Mouse (Mus musculus): ENCODE results near the gene Gm2663. TPM values are rescaled to one million over a fixed set of nuclear protein-coding genes. Genes with fewer than 3 reads are reported as not detected.
"Not testable (repeated sequence)": the region's sequence is repeated elsewhere in the genome, so short reads cannot be mapped to it uniquely, and the experiment has no call there.

Gene Gm2663
- polyA plus RNA-seq, 1 experiment from 2014 or later, result not detected

GRCm38 (mm10) chr6:41025873-41026650, 26.8 kb upstream of the Gm2663 start:
- no peak for ATAC-seq (ENCODE audit: low read depth)
- H3K36me3 ChIP-seq, result no peaks in the 10 kb centered on the region
- no peaks in the 10 kb centered on the region for H3K9me3 ChIP-seq (replicated peaks)
- no peaks in the 10 kb centered on the region for H3K27me3 ChIP-seq
- no peak overlapping the region for H3K27ac ChIP-seq
- no peak overlapping the region for H3K4me2 ChIP-seq
- H3K4me3 ChIP-seq (replicated peaks), result no peak overlapping the region
- WGBS (ENCODE audit: insufficient replicate concordance), result 46% methylated on average over 2 of the region's 2 CpGs
- H3K4me1 ChIP-seq (replicated peaks), result no peaks in the 10 kb centered on the region; the same call in 1 of the 2 replicates
- no peak for DNase-seq
- H3K9ac ChIP-seq, result no peak overlapping the region

GRCm38 (mm10) chr6:41019140-41019539, 19.9 kb upstream of the Gm2663 start:
- no peak overlapping the region for H3K27ac ChIP-seq
- no peak overlapping the region for H3K9ac ChIP-seq
- no peaks in the 10 kb centered on the region for H3K9me3 ChIP-seq (replicated peaks)
- H3K4me2 ChIP-seq, result no peak overlapping the region
- WGBS (ENCODE audit: insufficient replicate concordance), result 51% methylated on average over 2 of the region's 2 CpGs
- DNase-seq (no peak), ATAC-seq (ENCODE audit: low read depth) (no peak)
- H3K27me3 ChIP-seq, result no peaks in the 10 kb centered on the region
- H3K4me1 ChIP-seq (replicated peaks), result no peaks in the 10 kb centered on the region
- H3K4me3 ChIP-seq (replicated peaks), result no peak overlapping the region
- no peaks in the 10 kb centered on the region for H3K36me3 ChIP-seq

GRCm38 (mm10) chr6:41018629-41019028, 19.4 kb upstream of the Gm2663 start:
- Histone ChIP-seq H3K9me3 (replicated peaks) (no peaks in the 10 kb centered on the region), H3K4me3 (replicated peaks) (no peak overlapping the region), H3K4me1 (replicated peaks) (no peaks in the 10 kb centered on the region), H3K27me3 (no peaks in the 10 kb centered on the region), H3K36me3 (no peaks in the 10 kb centered on the region), H3K27ac (no peak overlapping the region), H3K9ac (no peak overlapping the region), H3K4me2 (no peak overlapping the region)
- no peak for ATAC-seq (ENCODE audit: low read depth)
- DNase-seq, result no peak
- 43% methylated on average over 2 of the region's 2 CpGs for WGBS (ENCODE audit: insufficient replicate concordance)

GRCm38 (mm10) chr6:41015065-41015464, 15.8 kb upstream of the Gm2663 start:
- no peaks in the 10 kb centered on the region for H3K4me1 ChIP-seq (replicated peaks)
- DNase-seq, result no peak

GRCm38 (mm10) chr6:40964454-40964853, 34.8 kb downstream of the Gm2663 start, which contains the start of gene 1810009J06Rik:
1810009J06Rik (plus strand) TSS chr6:40964754.
- not testable (repeated sequence) for H3K27ac ChIP-seq; H3K27me3 ChIP-seq; H3K4me2 ChIP-seq; H3K36me3 ChIP-seq; H3K9me3 ChIP-seq (replicated peaks); H3K4me1 ChIP-seq (replicated peaks); DNase-seq; H3K9ac ChIP-seq; H3K4me3 ChIP-seq (replicated peaks); ATAC-seq (ENCODE audit: low read depth)
- 78% methylated on average over 2 of the region's 2 CpGs for WGBS (ENCODE audit: insufficient replicate concordance)

More at GRCm38 (mm10) chr6:41015065-41015464, 15.8 kb upstream of the Gm2663 start:
- Histone ChIP-seq H3K9me3 (replicated peaks) (no peaks in the 10 kb centered on the region), H3K9ac (no peak overlapping the region), H3K4me3 (replicated peaks) (no peak overlapping the region), H3K4me2 (no peak overlapping the region), H3K36me3 (no peaks in the 10 kb centered on the region), H3K27me3 (no peaks in the 10 kb centered on the region), H3K27ac (no peak overlapping the region)
- ATAC-seq (ENCODE audit: low read depth), result no peak
- 69% methylated on average over 4 of the region's 4 CpGs for WGBS (ENCODE audit: insufficient replicate concordance)

GRCm38 (mm10) chr6:40953716-40954115, 45.6 kb downstream of the Gm2663 start:
- WGBS (ENCODE audit: insufficient replicate concordance), result 40% methylated on average over 2 of the region's 2 CpGs
- no peak overlapping the region for H3K4me3 ChIP-seq (replicated peaks)
- no peak for ATAC-seq (ENCODE audit: low read depth)

GRCm38 (mm10) chr6:40951770-40952169, 47.5 kb downstream of the Gm2663 start, which contains the start of gene Gm4744:
Gm4744 (minus strand) TSS chr6:40951870.
- H3K4me3 ChIP-seq (replicated peaks), result no peak within 1 kb of the TSS
- no peak within 1 kb of the TSS for H3K9ac ChIP-seq
- H3K27ac ChIP-seq, result no peak within 1 kb of the TSS
- H3K36me3 ChIP-seq, result no peaks in the 10 kb centered on the region
- no peaks in the 10 kb centered on the region for H3K9me3 ChIP-seq (replicated peaks)
- no peak for ATAC-seq (ENCODE audit: low read depth)
- no peaks in the 10 kb centered on the region for H3K27me3 ChIP-seq
- no peak within 1 kb of the TSS for H3K4me2 ChIP-seq
- H3K4me1 ChIP-seq (replicated peaks), result no peaks in the 10 kb centered on the region
- no peak for DNase-seq

More at GRCm38 (mm10) chr6:40953716-40954115, 45.6 kb downstream of the Gm2663 start:
- Histone ChIP-seq H3K36me3 (no peaks in the 10 kb centered on the region), H3K27me3 (no peaks in the 10 kb centered on the region), H3K9ac (no peak overlapping the region), H3K4me1 (replicated peaks) (no peaks in the 10 kb centered on the region), H3K9me3 (replicated peaks) (no peaks in the 10 kb centered on the region), H3K27ac (no peak overlapping the region), H3K4me2 (no peak overlapping the region)
- DNase-seq, result no peak

Other genes with a start within 250 kb of the Gm2663 start
- gene Moxd2, start 112.0 kb downstream of the Gm2663 start, polyA plus RNA-seq (2015; fragmentation: Nextera tagmentation; extraction: Ambion mirVana), result not detected in 2 replicates
- gene Prss58, start 99.1 kb downstream of the Gm2663 start, polyA plus RNA-seq (2015; fragmentation: Nextera tagmentation; extraction: Ambion mirVana), result not detected in 2 replicates
- not detected in 2 replicates for gene 1700074P13Rik, start 58.9 kb downstream of the Gm2663 start, polyA plus RNA-seq (2015; fragmentation: Nextera tagmentation; extraction: Ambion mirVana)
- gene Gm4744, start 47.6 kb downstream of the Gm2663 start, polyA plus RNA-seq (2015; fragmentation: Nextera tagmentation; extraction: Ambion mirVana), result not detected in 2 replicates
- not detected in 2 replicates for gene 1810009J06Rik, start 34.7 kb downstream of the Gm2663 start, polyA plus RNA-seq (2015; fragmentation: Nextera tagmentation; extraction: Ambion mirVana)
- not detected in 2 replicates for gene 2210010C04Rik, start 36.0 kb upstream of the Gm2663 start, polyA plus RNA-seq (2015; fragmentation: Nextera tagmentation; extraction: Ambion mirVana)

All from liver, embryonic 13.5 days (tissue).